Mouse (Mus musculus) ES-E14 (cell line): ENCODE data around the gene Tmem63c. TPM values are rescaled to one million over a fixed set of nuclear protein-coding genes. Genes with fewer than 3 reads are reported as not detected.

Experiments used
- DNase-seq: peaks from one replicate; pipeline ENCODE4 v3.0.0-alpha.2; 2013; ENCODE audit warnings: low read depth, low spot score
- H3K27ac ChIP-seq: 2 replicates; pipeline ENCODE4 v1.5.1; 2012; ENCODE audit warnings: low read depth, mild to moderate bottlenecking, low read length, moderate library complexity, mixed read lengths; ENCODE audit not compliant: poor library complexity, insufficient read depth, severe bottlenecking
- H3K36me3 ChIP-seq: 2 replicates; pipeline ENCODE4 v1.6.1; 2012; ENCODE audit warnings: mild to moderate bottlenecking, low read length, moderate library complexity, mixed read lengths; ENCODE audit not compliant: control insufficient read depth, poor library complexity, insufficient read depth, severe bottlenecking
- H3K4me1 ChIP-seq, 2 experiments: fragments of 150-350 bp in 1 of 2; sonication (generic) in 1 of 2; 2 replicates each; pipeline ENCODE4 v1.6.1; 2012; ENCODE audit warnings: low read length in 2 of 2, mild to moderate bottlenecking in 1 of 2, mixed read lengths in 1 of 2; ENCODE audit not compliant: control insufficient read depth in 2 of 2, insufficient read depth in 2 of 2, poor library complexity in 1 of 2
- H3K4me3 ChIP-seq, 2 experiments: fragments of 150-350 bp in 1 of 2; sonication (generic) in 1 of 2; 2 replicates each; pipeline ENCODE4 v1.5.1; 2012; ENCODE audit warnings: low read length in 2 of 2, low read depth in 1 of 2, mild to moderate bottlenecking in 1 of 2, mixed read lengths in 1 of 2; ENCODE audit not compliant: insufficient read depth in 1 of 2, poor library complexity in 1 of 2, severe bottlenecking in 1 of 2
- H3K9ac ChIP-seq: 2 replicates; pipeline ENCODE4 v1.6.1; 2012; ENCODE audit warnings: low read depth, mild to moderate bottlenecking, low read length, mixed read lengths; ENCODE audit not compliant: poor library complexity, insufficient read depth, severe bottlenecking
- H3K9me3 ChIP-seq: fragments of 150-350 bp; sonication (generic); 2 replicates; pipeline ENCODE4 v1.6.1; 2012; ENCODE audit warnings: low read depth, mild to moderate bottlenecking, low read length; ENCODE audit not compliant: control insufficient read depth, insufficient read depth
- CHD2 ChIP-seq: IDR thresholded peaks from 2 replicates; pipeline ENCODE4 v1.6.1; 2014; ENCODE audit warnings: mild to moderate bottlenecking, low read depth, low read length, inconsistent platforms
- HCFC1 ChIP-seq: IDR thresholded peaks from 2 replicates; pipeline ENCODE4 v1.6.1; 2012; ENCODE audit warnings: low read length, inconsistent platforms, borderline replicate concordance; ENCODE audit not compliant: insufficient read depth
- MAFK ChIP-seq: IDR thresholded peaks from 2 replicates; pipeline ENCODE4 v1.6.1; 2014; ENCODE audit warnings: mild to moderate bottlenecking, low read depth, low read length, inconsistent platforms; ENCODE audit not compliant: insufficient read depth
- ZC3H11A ChIP-seq: IDR thresholded peaks from 2 replicates; pipeline ENCODE4 v1.6.1; 2012; ENCODE audit warnings: low read depth, mild to moderate bottlenecking, inconsistent platforms, low read length, borderline replicate concordance
- ZNF384 ChIP-seq: IDR thresholded peaks from 2 replicates; pipeline ENCODE4 v1.6.1; 2012; ENCODE audit warnings: low read depth, low read length, inconsistent platforms
- in situ Hi-C, 2 experiments: fragments of 600-800 bp; cut with MboI; formaldehyde crosslinking; loops; one replicate each; pipeline ENCODE4 v1.15.1; 2025; ENCODE audit warnings: low sequenced_read_pairs in 2 of 2, inconsistent platforms in 1 of 2; ENCODE audit not compliant: unreplicated experiment in 2 of 2
- total RNA-seq: library from RNA; depleted of rRNA; stranded (reverse); fragments of 300-350 nt; gene quantifications from 2 replicates; pipeline ENCODE4 v1.2.3, GENCODE M21; 2012

Gene Tmem63c
- total RNA-seq, 1 experiment: 1.9 TPM

GRCm38 (mm10) chr12:87044711-87045110 is 23.6 kb downstream of the Tmem63c start:
- TF ChIP-seq HCFC1 (no peak), ZC3H11A (no peak), ZNF384 (no peak), MAFK (no peak), CHD2 (no peak)
- Histone ChIP-seq H3K9ac (no peak overlapping the region), H3K9me3 (no peaks in the 10 kb centered on the region), H3K4me1 (no peaks in the 10 kb centered on the region), H3K36me3 (no peaks in the 10 kb centered on the region), H3K27ac (no peak overlapping the region), H3K4me3 (no peak overlapping the region)
- no peak for DNase-seq
- in situ Hi-C loops: no loop called here

GRCm38 (mm10) chr12:87047536-87047935 is 26.4 kb downstream of the Tmem63c start:
- Histone ChIP-seq H3K36me3 (no peaks in the 10 kb centered on the region), H3K4me3 (no peak overlapping the region), H3K4me1 (no peaks in the 10 kb centered on the region), H3K27ac (no peak overlapping the region), H3K9ac (no peak overlapping the region), H3K9me3 (no peaks in the 10 kb centered on the region)
- in situ Hi-C loops: no loop called here
- DNase-seq: no peak
- TF ChIP-seq ZNF384: no peak
- no peak for TF ChIP-seq CHD2
- TF ChIP-seq HCFC1: no peak
- TF ChIP-seq ZC3H11A: no peak
- TF ChIP-seq MAFK: no peak

GRCm38 (mm10) chr12:87052661-87053321 is 31.7 kb downstream of the Tmem63c start:
- Histone ChIP-seq H3K27ac (no peak overlapping the region), H3K4me3 (no peak overlapping the region), H3K9ac (no peak overlapping the region), H3K36me3 (no peaks in the 10 kb centered on the region), H3K9me3 (no peaks in the 10 kb centered on the region), H3K4me1 (no peaks in the 10 kb centered on the region)
- in situ Hi-C loops: no loop called here
- DNase-seq: peak; percentile 46
- TF ChIP-seq ZC3H11A (peak; percentile 32; the same call in 1 of the 2 replicates), MAFK (no peak), ZNF384 (no peak), HCFC1 (no peak), CHD2 (no peak)

GRCm38 (mm10) chr12:87054873-87055272 is 33.7 kb downstream of the Tmem63c start:
- no peak overlapping the region for H3K9ac ChIP-seq
- TF ChIP-seq MAFK (no peak), HCFC1 (no peak), CHD2 (no peak), ZNF384 (no peak), ZC3H11A (no peak)
- no peaks in the 10 kb centered on the region for H3K4me1 ChIP-seq
- no peaks in the 10 kb centered on the region for H3K36me3 ChIP-seq
- no peaks in the 10 kb centered on the region for H3K9me3 ChIP-seq
- H3K4me3 ChIP-seq: no peak overlapping the region
- H3K27ac ChIP-seq: no peak overlapping the region
- DNase-seq: no peak
- in situ Hi-C loops: no loop called here

GRCm38 (mm10) chr12:87057066-87057465 is 35.9 kb downstream of the Tmem63c start:
- Histone ChIP-seq H3K9ac (no peak overlapping the region), H3K27ac (no peak overlapping the region), H3K9me3 (no peaks in the 10 kb centered on the region), H3K4me1 (no peaks in the 10 kb centered on the region), H3K36me3 (no peaks in the 10 kb centered on the region), H3K4me3 (no peak overlapping the region)
- no peak for TF ChIP-seq ZNF384
- no peak for TF ChIP-seq ZC3H11A
- no peak for TF ChIP-seq CHD2
- in situ Hi-C loops: no loop called here
- DNase-seq: no peak
